Mouse (Mus musculus) liver, embryonic 14.5 days (tissue): ENCODE measurements around the gene S100a4.

Source experiments
- CTCF ChIP-seq: IDR thresholded peaks from 2 replicates; pipeline ENCODE4 v1.5.1; 2016; ENCODE audit warnings: antibody characterized with exemption, low read depth, control low read depth
- EP300 ChIP-seq: IDR thresholded peaks from 2 replicates; pipeline ENCODE4 v1.6.1; 2016; ENCODE audit warnings: antibody characterized with exemption, low read depth

DNA sequence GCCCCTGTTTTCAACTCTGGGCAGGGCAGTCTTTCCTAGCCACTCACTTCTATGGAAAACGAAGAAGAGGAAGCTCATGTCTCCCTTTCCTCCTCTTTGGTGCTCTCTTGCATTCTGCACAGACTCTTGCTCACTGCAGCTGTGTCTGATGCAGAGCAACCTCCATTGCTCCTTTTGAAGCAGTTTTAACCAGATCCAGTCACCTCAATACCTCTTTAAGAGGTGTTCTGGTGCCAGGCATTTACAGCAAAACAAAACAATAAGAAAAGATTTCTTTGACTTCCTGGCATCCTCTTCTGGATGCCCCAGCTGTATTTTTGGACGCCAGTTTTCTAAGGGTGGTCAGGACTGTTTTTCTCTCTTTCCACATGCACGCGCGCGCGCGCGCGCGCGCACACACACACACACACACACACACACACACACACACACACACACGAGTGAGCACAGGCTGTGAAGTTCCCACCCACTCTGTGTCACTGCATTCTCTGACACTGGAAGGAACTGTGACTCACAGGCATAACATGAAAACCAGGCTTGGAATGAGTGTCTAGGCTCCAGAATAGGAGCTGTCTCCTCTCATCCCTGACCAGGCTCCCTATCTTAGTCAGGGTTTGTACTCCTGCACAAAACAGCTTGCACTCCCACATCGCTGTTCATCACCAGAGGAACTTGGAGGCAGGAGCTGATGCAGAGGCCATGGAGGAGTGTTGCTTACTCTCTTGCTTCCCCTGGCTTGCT is 16.0 kb upstream of the S100a4 start:
- TF ChIP-seq EP300: no peak
- no peak for TF ChIP-seq CTCF
